Mouse (Mus musculus): ENCODE results near the gene Ggta1. TPM values are rescaled to one million over a fixed set of nuclear protein-coding genes. Genes with fewer than 3 reads are reported as not detected.

The Ggta1 gene
- polyA plus RNA-seq, 1 experiment from 2014 or later: 5.6 TPM

GRCm38 (mm10) chr2:35367629-35368028 is 95.4 kb downstream of the Ggta1 start, which contains the start of gene 4930568D16Rik:
4930568D16Rik (minus strand) TSS chr2:35367729.
- no peak for ATAC-seq (ENCODE audit: low FRiP score)
- DNase-seq (ENCODE audit: low spot score): no peak
- Histone ChIP-seq H3K4me2 (replicated peaks; ENCODE audit: low read depth, low read length) (no peak within 1 kb of the TSS), H3K27me3 (ENCODE audit: control insufficient read depth, insufficient read depth, low read length) (no peaks in the 10 kb centered on the region), H3K4me1 (replicated peaks; ENCODE audit: control insufficient read depth, insufficient read depth, low read length) (no peaks in the 10 kb centered on the region), H3K9me3 (ENCODE audit: control insufficient read depth, low read length) (no peaks in the 10 kb centered on the region), H3K27ac (ENCODE audit: low read depth, low read length) (no peak within 1 kb of the TSS), H3K4me3 (ENCODE audit: low read depth, low read length) (no peak within 1 kb of the TSS), H3K9ac (ENCODE audit: low read depth, low read length) (no peak within 1 kb of the TSS), H3K36me3 (ENCODE audit: control insufficient read depth, insufficient read depth, low read length) (no peaks in the 10 kb centered on the region)
- WGBS: 81% methylated on average over 2 of the region's 2 CpGs

Other genes with a start within 250 kb of the Ggta1 start
- gene Gsn, start 206.9 kb downstream of the Ggta1 start, polyA plus RNA-seq (2014; fragmentation: Nextera tagmentation; extraction: Ambion mirVana): 39.9 and 40.2 TPM in 2 replicates
- 12.6 and 14.5 TPM in 2 replicates for gene Stom, start 126.3 kb downstream of the Ggta1 start, polyA plus RNA-seq (2014; fragmentation: Nextera tagmentation; extraction: Ambion mirVana)
- not detected in 2 replicates for gene 4930568D16Rik, start 95.5 kb downstream of the Ggta1 start, polyA plus RNA-seq (2014; fragmentation: Nextera tagmentation; extraction: Ambion mirVana)
- not detected in 2 replicates for gene 4930402F06Rik, start 66.1 kb downstream of the Ggta1 start, polyA plus RNA-seq (2014; fragmentation: Nextera tagmentation; extraction: Ambion mirVana)
- gene Dab2ip, start 95.0 kb upstream of the Ggta1 start, polyA plus RNA-seq (2014; fragmentation: Nextera tagmentation; extraction: Ambion mirVana): 37.8 and 47.9 TPM in 2 replicates

All from hindbrain, embryonic 11.5 days (tissue).